Mouse (Mus musculus): ENCODE measurements around the gene Mex3d. TPM values are rescaled to one million over a fixed set of nuclear protein-coding genes. Genes with fewer than 3 reads are reported as not detected.

The Mex3d gene
- total and polyA plus RNA-seq, 3 experiments = 15.6 to 18.8 TPM; not detected in 1

GRCm38 (mm10) chr10:80430375-80430980, 43.0 kb upstream of the Mex3d start:
- TF ChIP-seq POLR2AphosphoS5 (IDR thresholded peaks at IDR 0.05; ENCODE audit: borderline replicate concordance, low read depth, low read length) = no peak
- no peak for TF ChIP-seq ZNF384 (IDR thresholded peaks at IDR 0.05; ENCODE audit: low read depth, low read length)
- TF ChIP-seq MEF2A (IDR thresholded peaks at IDR 0.05; ENCODE audit: extremely low read depth, insufficient replicate concordance, low read depth, low read length, poor library complexity, severe bottlenecking) = no peak
- no peak overlapping the region for H3K4me3 ChIP-seq (ENCODE audit: control insufficient read depth in 1 of 2, insufficient read depth in 1 of 2, low read depth in 2 of 2, low read length in 2 of 2)
- H3K9me3 ChIP-seq (replicated peaks; ENCODE audit: insufficient read depth, low read length) = no peaks in the 10 kb centered on the region
- peaks cover 3 to 21% of the 10 kb centered on the region in 2 experiments; a peak in 3 of 4 replicates for H3K4me1 ChIP-seq (ENCODE audit: control insufficient read depth in 1 of 2, insufficient read depth in 2 of 2, low read length in 2 of 2)
- no peaks in the 10 kb centered on the region for H3K27me3 ChIP-seq (ENCODE audit: control insufficient read depth in 1 of 2, insufficient read depth in 2 of 2, low read length in 2 of 2)
- H3K27ac ChIP-seq (ENCODE audit: control insufficient read depth, low read depth, low read length) = no peak overlapping the region
- H3K36me3 ChIP-seq (ENCODE audit: control insufficient read depth in 1 of 2, insufficient read depth in 2 of 2, low read length in 2 of 2) = peaks cover 0 to 21% of the 10 kb centered on the region in 2 experiments
- no peak for DNase-seq (ENCODE audit: low read depth, low spot score)
- H3K79me2 ChIP-seq (ENCODE audit: control insufficient read depth, insufficient read depth, low read length, poor library complexity) = peaks cover 25% of the 10 kb centered on the region
- no peak overlapping the region for H3K9ac ChIP-seq (ENCODE audit: control insufficient read depth, low read depth, low read length, poor library complexity, severe bottlenecking)

GRCm38 (mm10) chr10:80429800-80430199, 42.3 kb upstream of the Mex3d start:
- H3K36me3 ChIP-seq (ENCODE audit: control insufficient read depth in 1 of 2, insufficient read depth in 2 of 2, low read length in 2 of 2) = peaks cover 5 to 15% of the 10 kb centered on the region in 2 experiments
- peaks cover 25% of the 10 kb centered on the region for H3K79me2 ChIP-seq (ENCODE audit: control insufficient read depth, insufficient read depth, low read length, poor library complexity)
- DNase-seq (ENCODE audit: low read depth, low spot score) = no peak
- no peaks in the 10 kb centered on the region for H3K27me3 ChIP-seq (ENCODE audit: control insufficient read depth in 1 of 2, insufficient read depth in 2 of 2, low read length in 2 of 2)
- H3K4me1 ChIP-seq (ENCODE audit: control insufficient read depth in 1 of 2, insufficient read depth in 2 of 2, low read length in 2 of 2) = peaks cover 0 to 14% of the 10 kb centered on the region in 2 experiments; a peak in 2 of 4 replicates
- no peak overlapping the region for H3K9ac ChIP-seq (ENCODE audit: control insufficient read depth, low read depth, low read length, poor library complexity, severe bottlenecking)
- H3K27ac ChIP-seq (ENCODE audit: control insufficient read depth, low read depth, low read length) = no peak overlapping the region
- H3K9me3 ChIP-seq (replicated peaks; ENCODE audit: insufficient read depth, low read length) = no peaks in the 10 kb centered on the region
- no peak overlapping the region for H3K4me3 ChIP-seq (ENCODE audit: control insufficient read depth in 1 of 2, insufficient read depth in 1 of 2, low read depth in 2 of 2, low read length in 2 of 2)
- TF ChIP-seq TAL1 (IDR thresholded peaks at IDR 0.05; ENCODE audit: low read length) = no peak
- TF ChIP-seq UBTF (IDR thresholded peaks at IDR 0.05; ENCODE audit: borderline replicate concordance, insufficient read depth, low read depth, low read length) = no peak
- no peak for TF ChIP-seq CTCF (IDR thresholded peaks at IDR 0.05 in 2 of 3, conservative IDR thresholded peaks at IDR 0.05 in 1 of 3; ENCODE audit: control insufficient read depth in 1 of 3, insufficient read depth in 1 of 3, low read depth in 2 of 3, low read length in 3 of 3, poor library complexity in 1 of 3, severe bottlenecking in 1 of 3)
- TF ChIP-seq POLR2AphosphoS2 (IDR thresholded peaks at IDR 0.05; ENCODE audit: low read length) = no peak
- TF ChIP-seq EP300 (IDR thresholded peaks at IDR 0.05; ENCODE audit: low read depth in 1 of 2, low read length in 2 of 2) = no peak
- no peak for TF ChIP-seq GATA1 (IDR thresholded peaks at IDR 0.05; ENCODE audit: low read depth, low read length)
- no peak for TF ChIP-seq ELF1 (IDR thresholded peaks at IDR 0.05; ENCODE audit: low read depth, low read length)
- TF ChIP-seq TCF12 (IDR thresholded peaks at IDR 0.05; ENCODE audit: low read depth, low read length) = no peak
- TF ChIP-seq ZC3H11A (IDR thresholded peaks at IDR 0.05; ENCODE audit: low read depth, low read length) = no peak
- TF ChIP-seq NELFE (IDR thresholded peaks at IDR 0.05; ENCODE audit: low read depth, low read length) = no peak
- no peak for TF ChIP-seq MYC (IDR thresholded peaks at IDR 0.05; ENCODE audit: low read depth, low read length)
- TF ChIP-seq MXI1 (IDR thresholded peaks at IDR 0.05; ENCODE audit: low read depth, low read length) = no peak
- no peak for TF ChIP-seq MEF2A (IDR thresholded peaks at IDR 0.05; ENCODE audit: extremely low read depth, insufficient replicate concordance, low read depth, low read length, poor library complexity, severe bottlenecking)
- TF ChIP-seq TBP (IDR thresholded peaks at IDR 0.05; ENCODE audit: low read depth, low read length) = no peak
